Mouse (Mus musculus) B cell, adult 2 months (primary cell): ENCODE measurements around the gene Wrap73.

ENCODE experiments used
- DNase-seq, 2 experiments: peaks; one replicate each; pipeline ENCODE4 v3.0.0; 2022

Gene Wrap73

GRCm38 (mm10) chr4:154142211-154143040 is at the start of gene Wrap73:
Gene Wrap73, plus strand, starts transcription at chr4:154142372.
- DNase-seq: peak; percentile 86

GRCm38 (mm10) chr4:154093210-154093609 is 49.0 kb upstream of the Wrap73 start:
- DNase-seq: peak; percentile 36 to 44

GRCm38 (mm10) chr4:154096111-154096510 is 46.1 kb upstream of the Wrap73 start:
- no peak for DNase-seq

DNA sequence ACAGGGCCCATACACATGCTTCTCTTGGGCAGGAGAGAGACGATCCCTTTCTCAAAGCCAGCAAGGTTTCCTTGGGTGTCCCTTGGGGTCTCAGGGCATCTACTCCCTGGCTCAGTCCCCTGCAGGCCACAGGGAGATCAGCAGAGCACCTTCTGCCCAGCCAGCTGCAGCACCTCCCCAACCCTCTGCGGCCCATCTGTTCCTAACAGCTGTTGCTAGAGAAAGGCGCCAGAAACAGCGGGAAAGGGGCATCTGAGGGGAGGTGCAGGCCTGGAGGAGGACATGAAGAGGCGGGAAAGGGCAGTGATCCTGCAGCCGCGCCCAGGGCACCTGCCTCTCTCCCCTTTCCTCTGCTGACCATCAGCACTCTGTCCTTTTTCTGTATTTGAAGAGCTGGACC is 42.8 kb upstream of the Wrap73 start:
- DNase-seq: no peak

- DNase-seq: no peak
Measured at GRCm38 (mm10) chr4:154103386-154103785, 38.8 kb upstream of the Wrap73 start.

DNA sequence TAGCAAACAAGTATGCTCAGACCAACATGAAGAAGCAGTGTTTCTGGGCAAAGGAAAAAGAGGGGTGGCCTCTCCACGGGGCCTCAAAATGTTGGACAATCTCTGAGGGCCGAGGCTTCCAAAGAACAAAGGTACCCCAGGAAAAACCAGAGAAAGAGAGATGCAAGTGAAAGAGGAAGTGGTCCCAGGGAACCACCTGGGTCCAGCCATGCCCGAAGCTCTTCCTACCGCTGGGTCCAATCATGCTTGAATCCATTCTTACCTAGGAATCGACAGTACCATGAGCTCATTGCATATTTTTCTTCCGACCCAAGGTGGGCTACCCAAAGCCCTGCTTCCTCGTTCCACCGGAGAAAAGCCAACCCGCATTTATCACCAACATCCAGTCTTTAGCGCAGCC is 38.3 kb upstream of the Wrap73 start:
- DNase-seq: no peak

GRCm38 (mm10) chr4:154105381-154106001 is 36.7 kb upstream of the Wrap73 start:
- DNase-seq: peak; percentile 70

GRCm38 (mm10) chr4:154106497-154107061 is 35.6 kb upstream of the Wrap73 start:
- no peak for DNase-seq

DNA sequence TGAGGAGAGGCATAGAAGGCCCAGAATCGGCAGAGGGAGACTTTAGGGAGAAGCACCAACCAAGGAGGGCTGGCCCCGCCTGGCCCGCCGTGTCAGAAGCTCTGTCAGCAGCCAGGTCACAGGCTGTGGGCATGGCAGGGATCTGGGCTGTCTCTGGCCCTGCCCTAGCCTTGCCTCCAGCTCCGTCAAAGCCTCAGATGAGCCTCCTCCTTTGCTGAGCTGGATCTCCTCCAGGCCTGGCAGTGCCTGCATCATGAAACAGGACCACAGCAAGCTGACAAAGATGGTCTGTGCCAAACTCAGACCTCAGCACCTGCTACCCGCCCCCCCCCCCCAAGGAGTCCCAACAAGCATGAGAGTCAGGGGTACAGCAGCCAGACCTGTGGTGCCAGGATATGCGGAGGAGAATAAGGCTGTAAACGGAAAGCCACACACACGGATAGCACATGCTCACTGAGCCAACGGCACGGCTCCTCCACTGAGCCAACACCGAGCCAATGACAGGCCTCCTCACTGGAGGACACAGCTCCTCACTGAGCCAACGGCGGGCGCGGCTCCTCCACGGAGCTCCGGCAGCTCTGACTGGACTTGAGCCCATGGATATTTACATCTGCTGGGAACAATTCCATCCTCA is 32.8 kb upstream of the Wrap73 start:
- no peak for DNase-seq

DNA sequence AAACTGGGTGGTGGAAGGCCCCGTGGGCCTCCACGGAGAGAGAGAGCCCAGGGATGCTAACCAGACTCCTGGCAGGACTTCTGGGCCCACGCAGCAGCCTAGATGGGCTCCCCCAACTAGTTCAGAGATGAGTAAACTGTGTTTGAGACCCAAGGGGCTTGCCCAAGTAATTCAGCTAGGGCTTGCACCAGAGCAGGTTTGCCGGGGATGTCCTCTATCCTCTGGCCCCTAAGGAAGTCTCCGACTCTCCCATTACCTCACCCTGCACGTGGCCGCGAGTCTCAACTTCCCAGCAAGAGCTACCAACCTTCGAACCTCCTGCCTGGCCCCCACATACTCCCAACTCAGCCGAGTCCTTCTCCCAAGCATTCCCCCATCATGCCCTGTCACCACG is 32.3 kb upstream of the Wrap73 start:
- DNase-seq: no peak

- DNase-seq: no peak
Measured at GRCm38 (mm10) chr4:154116421-154116820, 25.8 kb upstream of the Wrap73 start.

GRCm38 (mm10) chr4:154118782-154119181 is 23.4 kb upstream of the Wrap73 start:
- DNase-seq: no peak

DNA sequence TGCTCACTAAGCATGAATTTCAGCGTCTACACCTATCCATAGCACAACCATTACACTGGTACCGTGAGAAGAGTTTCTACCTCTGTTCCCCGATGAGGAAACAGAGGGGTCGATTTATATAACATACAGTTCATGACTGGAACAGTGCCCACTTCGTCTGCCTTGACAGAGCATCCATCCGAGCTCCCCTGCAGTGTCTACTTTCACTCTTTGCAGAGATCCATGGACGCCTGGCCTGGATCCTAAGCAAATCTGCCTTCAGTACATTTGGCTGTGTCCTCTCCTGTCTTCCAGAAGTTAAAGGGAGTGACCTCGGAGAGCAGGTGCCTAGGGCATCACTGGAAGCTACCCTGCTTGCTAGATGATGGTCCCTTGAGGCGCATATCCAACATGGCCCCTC is 23.0 kb upstream of the Wrap73 start:
- no peak for DNase-seq

- DNase-seq: no peak
Measured at GRCm38 (mm10) chr4:154121800-154122199, 20.4 kb upstream of the Wrap73 start.

- DNase-seq: no peak
Measured at GRCm38 (mm10) chr4:154122374-154122773, 19.8 kb upstream of the Wrap73 start.

- DNase-seq: no peak
Measured at GRCm38 (mm10) chr4:154123553-154123952, 18.6 kb upstream of the Wrap73 start.

DNA sequence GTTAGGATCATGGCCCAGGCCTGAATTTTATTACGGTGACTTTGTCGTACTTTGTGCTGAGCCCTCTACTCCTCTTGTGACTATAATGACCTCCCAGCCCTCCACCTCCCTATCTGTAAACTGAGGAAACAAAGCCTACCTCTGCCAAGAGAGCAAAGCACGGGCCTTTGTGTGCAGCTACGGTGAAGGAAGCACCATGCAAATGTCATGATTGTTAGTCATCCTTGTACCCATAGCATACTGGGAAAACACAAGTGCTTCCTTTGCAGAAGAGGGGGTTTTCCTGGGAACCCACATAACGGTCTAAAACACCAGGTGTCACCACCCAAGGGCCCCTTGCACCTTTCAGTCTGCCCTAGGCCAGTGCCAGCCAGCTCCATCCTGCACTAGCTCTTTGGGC is 17.0 kb upstream of the Wrap73 start:
- no peak for DNase-seq

DNA sequence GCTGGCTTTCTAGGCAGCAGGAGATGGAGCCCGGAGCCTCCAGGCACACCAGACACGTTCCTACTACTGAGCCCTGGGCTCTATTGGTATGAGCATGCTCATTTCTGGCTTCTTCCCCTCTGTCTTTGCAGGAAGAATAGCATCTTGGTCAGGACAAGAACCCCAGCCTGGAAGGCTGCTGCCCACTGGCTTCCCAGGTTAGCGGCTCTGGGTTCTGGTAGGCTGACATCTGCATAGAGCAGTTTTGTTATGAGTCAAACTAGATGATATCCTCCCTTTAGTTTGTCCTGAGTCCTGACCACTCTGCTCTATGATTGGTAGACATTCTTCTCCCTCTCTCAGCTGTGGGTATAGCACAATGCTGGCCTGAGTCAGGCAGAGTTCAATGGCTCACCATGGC is 14.9 kb upstream of the Wrap73 start:
- DNase-seq: no peak

GRCm38 (mm10) chr4:154129950-154130349 is 12.2 kb upstream of the Wrap73 start:
- no peak for DNase-seq

DNA sequence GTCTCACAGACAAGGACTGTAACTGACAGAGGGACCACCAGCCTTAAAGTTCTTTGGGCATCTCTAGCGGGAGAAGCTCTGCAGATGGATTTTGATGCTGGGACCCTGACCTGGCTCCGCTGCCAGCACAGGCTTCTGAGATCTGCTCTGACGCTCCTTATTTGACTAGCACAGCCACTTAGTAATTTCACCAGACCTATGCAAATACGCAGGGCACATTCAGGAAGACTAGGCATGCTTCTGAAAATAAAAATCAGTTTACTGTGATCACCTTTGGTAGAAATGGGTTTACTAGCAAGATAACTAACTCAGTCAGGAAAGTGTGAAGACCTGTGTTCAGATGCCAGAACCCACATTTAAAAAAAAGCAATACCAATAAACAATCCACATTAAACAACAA is 10.3 kb upstream of the Wrap73 start:
- no peak for DNase-seq

DNA sequence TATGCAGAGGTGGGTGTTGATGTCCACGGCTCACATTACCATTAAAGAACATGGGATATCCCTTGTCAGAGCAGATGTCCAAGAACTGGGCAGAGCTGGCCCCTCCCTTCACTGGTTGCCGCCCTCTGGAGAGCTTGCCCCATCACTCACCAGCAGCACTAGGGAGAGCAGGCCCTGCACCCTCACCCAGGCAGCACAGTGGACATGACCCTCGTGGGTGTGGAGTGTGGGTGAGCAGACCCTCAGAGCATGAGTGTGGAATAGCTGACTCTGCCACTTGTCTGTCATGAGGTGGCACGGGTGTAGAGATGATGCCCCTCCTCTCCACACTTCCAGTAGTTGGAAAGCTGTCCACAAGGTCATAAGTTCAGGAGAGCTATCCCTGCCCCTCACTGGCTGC is 7.4 kb upstream of the Wrap73 start:
- DNase-seq: no peak

DNA sequence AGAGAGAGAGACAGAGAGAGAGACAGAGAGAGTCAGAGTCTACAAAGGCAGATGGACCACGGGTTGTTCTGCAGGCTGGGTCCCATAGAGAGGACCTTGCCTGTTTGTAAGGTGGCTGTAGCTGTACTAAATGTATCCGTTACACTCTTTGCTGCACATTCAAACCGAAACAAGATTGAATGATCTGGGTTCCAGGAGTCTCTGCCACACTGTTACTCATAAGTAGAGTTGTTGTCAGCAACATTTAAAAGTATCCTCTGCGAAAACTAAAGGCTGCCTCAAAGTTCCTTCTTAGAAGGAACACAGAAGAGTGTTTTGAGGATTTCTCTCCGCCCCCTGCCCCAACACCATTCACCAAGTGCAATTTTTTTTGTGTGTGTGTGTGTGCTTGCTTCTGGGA is 5.0 kb upstream of the Wrap73 start:
- DNase-seq: no peak

DNA sequence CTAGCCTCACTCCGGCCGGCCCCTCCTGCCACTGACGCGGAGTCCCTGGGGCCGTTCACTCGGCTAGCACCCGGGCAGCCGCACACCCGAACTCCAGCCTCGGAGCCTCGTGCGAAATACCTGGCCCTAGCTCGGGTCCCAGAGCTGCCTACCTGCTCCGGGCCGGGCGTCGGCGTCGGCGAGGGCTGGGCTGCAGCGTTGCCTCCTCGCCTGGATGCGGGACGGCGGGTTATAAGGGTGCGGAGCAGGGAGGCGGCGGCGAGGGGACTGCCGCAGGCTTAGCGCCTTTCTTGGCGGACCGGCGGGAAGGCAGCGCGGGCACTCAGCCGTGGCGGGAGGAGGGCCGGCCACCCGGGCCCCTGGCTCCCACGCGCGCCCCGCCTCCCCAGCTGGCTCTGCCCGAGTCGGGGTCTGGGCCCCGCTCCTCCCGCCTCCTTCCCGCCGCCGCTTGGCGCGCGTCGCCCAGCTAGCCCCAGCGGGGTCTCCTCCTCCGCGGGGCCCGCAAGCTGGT is 2.4 kb upstream of the Wrap73 start:
- DNase-seq: peak; percentile 42 to 48

DNA sequence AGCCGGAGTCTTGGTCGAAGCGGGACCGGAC is 2.2 kb upstream of the Wrap73 start, which contains the start of gene Trp73:
TSS of gene Trp73 (minus strand) at position 27 of the 31 bp plus-strand sequence.
- DNase-seq: no peak
